Mouse (Mus musculus): ENCODE data around the gene Fam186b. TPM values are rescaled to one million over a fixed set of nuclear protein-coding genes. Genes with fewer than 3 reads are reported as not detected.

The Fam186b gene
- polyA plus RNA-seq (2015; fragmentation: Nextera tagmentation; extraction: Ambion mirVana) = 0.16 TPM in 1 of 2 replicates, not detected in the other

DNA sequence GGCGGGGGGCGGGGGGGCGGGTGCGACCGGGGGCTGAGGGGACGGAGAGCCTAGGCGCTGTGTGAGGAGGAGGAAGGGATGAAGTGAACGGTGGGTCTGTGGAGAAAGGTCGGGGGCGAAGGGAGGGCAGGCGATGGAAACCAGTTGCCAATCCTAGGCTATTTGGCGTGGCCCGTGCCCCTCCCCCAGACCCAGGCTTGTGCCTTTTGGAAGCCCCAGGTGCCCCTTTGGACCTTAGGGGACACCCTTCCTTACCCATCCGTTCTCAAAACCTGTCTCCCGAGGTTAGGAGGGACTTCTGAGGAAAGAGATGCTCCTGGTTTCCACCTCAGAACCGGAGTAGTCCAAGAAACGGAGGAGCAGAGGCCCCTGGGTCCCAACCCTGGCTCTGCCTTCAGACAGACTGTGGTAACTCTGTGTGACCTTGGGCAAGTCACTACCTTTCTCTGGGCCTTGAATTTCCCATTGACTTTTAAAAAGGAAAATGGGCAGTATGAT is at the start of gene Fam186b:
Gene Fam186b, minus strand, starts transcription at position 405 of the 498 bp plus-strand sequence.

DNA sequence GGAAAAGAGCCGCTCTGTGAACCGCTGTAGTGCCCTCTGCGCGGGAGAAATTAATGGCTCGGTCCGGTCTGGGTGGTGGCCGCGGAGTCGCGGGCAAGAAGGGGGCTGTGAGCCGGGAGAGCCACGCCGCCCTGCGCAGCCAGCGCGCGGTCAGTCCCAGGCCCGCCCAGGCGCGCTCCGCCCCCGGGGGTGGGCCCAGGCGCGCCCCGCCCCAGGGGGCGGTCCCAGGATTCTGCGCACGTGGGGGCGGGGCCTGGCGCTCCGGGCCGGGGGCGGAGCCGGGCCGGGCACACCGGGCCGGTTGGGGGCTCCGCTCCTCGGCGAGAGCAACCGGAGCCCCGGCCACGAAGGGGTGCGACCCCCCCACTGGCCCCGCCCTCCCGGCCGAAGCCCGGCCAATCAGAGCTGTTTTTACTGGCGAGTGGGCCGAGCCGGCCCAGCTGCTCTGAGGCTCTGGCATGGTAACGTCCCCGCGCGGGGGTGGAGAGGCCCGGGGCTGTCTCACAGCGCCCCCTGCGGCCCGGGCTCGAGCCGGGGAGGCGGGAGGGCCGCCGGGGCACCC is 794 bp downstream of the Fam186b start, which contains the start of gene Prpf40b:
Gene Prpf40b, plus strand, starts transcription at position 275 of the 562 bp plus-strand sequence.

DNA sequence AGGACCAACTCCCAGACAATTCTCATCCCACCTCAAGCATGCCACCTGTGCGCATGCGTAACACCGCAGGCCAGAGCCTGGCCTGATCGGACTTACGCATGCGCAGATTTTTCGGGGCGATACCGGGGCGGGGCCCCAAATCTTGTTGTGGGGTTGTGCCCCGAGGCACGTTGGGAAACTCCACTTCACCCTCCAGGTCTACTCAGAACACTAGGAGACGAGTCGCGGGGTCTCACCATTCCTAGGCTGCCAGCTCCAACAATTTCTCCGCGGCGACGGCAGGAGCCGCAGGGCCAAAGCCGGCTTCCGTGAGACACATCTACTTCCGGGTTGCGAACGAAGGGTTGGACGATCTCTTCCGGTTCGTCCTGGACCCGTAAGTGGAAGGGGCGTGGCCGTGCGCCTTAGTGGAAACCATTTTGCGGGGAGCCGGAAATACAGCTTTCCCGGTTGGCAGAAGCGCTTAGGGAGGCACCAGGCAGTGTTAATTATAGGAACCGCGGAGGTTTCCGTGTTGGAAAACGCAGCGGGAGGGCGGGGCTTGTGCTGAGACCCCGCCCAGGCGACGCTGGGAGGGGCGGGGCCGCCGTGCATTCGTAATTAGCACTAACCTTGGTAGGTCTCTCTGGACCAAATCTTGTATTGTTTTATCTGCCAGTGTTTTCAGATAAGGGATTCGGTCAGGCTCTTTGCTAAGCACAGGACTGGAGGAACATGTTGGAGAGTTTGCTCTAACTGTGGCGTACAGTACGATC is 43.9 kb downstream of the Fam186b start, which contains the start of gene Mcrs1:
Gene Mcrs1, minus strand, starts transcription at position 336 of the 755 bp plus-strand sequence.

DNA sequence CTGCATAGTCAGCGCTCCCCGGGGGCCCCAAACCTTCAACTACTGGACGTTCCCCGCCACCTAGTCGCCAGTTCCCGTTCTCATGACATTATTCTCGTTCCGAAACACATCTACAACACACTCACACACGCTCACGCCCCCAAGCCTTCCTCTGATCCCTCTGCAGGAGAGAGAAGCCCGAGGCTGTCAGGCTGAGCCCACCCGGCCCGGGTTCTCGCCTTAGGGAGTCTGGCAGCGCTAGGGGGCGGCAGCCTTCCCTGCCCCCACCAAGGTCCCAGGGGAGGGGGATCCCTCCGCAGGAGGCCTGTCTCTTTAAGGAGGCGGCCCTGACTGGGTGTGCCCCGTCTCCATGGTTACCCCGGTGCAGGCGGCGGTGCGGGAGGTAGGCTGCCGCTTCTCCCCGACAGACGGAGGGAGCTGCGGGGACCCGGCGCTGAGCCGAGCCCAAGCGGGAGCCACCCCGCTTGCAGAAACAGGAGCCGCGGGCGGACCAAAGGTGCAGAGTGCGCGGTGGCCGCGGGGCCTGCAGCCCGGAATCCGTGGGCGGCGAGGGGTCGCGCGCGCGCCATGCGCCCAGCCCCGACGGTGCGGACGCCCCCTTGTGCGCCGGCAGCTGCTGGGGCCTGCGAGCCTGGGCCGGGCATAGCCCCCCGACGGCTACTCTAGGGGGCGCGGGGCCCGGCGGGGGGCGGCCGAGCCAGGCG is 71.3 kb downstream of the Fam186b start, which contains the start of gene Kcnh3:
Gene Kcnh3, plus strand, starts transcription at position 654 of the 704 bp plus-strand sequence.

Other genes with a start within 250 kb of the Fam186b start
- gene Prph, start 240.7 kb downstream of the Fam186b start, polyA plus RNA-seq (2015; fragmentation: Nextera tagmentation; extraction: Ambion mirVana) = 2.2 TPM in 2 replicates
- gene Troap, start 221.3 kb downstream of the Fam186b start, polyA plus RNA-seq (2015; fragmentation: Nextera tagmentation; extraction: Ambion mirVana) = 4.6 and 6.8 TPM in 2 replicates
- not detected in 2 replicates for gene C1ql4, start 208.1 kb downstream of the Fam186b start, polyA plus RNA-seq (2015; fragmentation: Nextera tagmentation; extraction: Ambion mirVana)
- 0.11 TPM in 1 of 2 replicates, not detected in the other for gene Dnajc22, start 202.7 kb downstream of the Fam186b start, polyA plus RNA-seq (2015; fragmentation: Nextera tagmentation; extraction: Ambion mirVana)
- gene Spats2, start 170.0 kb downstream of the Fam186b start, polyA plus RNA-seq (2015; fragmentation: Nextera tagmentation; extraction: Ambion mirVana) = 12.4 and 13.7 TPM in 2 replicates
- gene Kcnh3, start 71.0 kb downstream of the Fam186b start, polyA plus RNA-seq (2015; fragmentation: Nextera tagmentation; extraction: Ambion mirVana) = 0.07 and 0.14 TPM in 2 replicates
- gene Mcrs1, start 43.9 kb downstream of the Fam186b start, polyA plus RNA-seq (2015; fragmentation: Nextera tagmentation; extraction: Ambion mirVana) = 57.6 and 61.7 TPM in 2 replicates
- 19.4 and 20.4 TPM in 2 replicates for gene Prpf40b, start 801 bp downstream of the Fam186b start, polyA plus RNA-seq (2015; fragmentation: Nextera tagmentation; extraction: Ambion mirVana)
- gene Fmnl3, start 74.6 kb upstream of the Fam186b start, polyA plus RNA-seq (2015; fragmentation: Nextera tagmentation; extraction: Ambion mirVana) = 8.5 and 8.6 TPM in 2 replicates
- gene Tmbim6, start 97.0 kb upstream of the Fam186b start, polyA plus RNA-seq (2015; fragmentation: Nextera tagmentation; extraction: Ambion mirVana) = 351 and 354 TPM in 2 replicates
- gene Nckap5l, start 161.9 kb upstream of the Fam186b start, polyA plus RNA-seq (2015; fragmentation: Nextera tagmentation; extraction: Ambion mirVana) = 2.8 and 3.2 TPM in 2 replicates
- 8.4 and 8.5 TPM in 2 replicates for gene Bcdin3d, start 178.8 kb upstream of the Fam186b start, polyA plus RNA-seq (2015; fragmentation: Nextera tagmentation; extraction: Ambion mirVana)
- gene Faim2, start 232.3 kb upstream of the Fam186b start, polyA plus RNA-seq (2015; fragmentation: Nextera tagmentation; extraction: Ambion mirVana) = not detected in 2 replicates

All from urinary bladder, postnatal 0 days (tissue).